Mouse (Mus musculus): ENCODE measurements around the gene Myh2. TPM values are rescaled to one million over a fixed set of nuclear protein-coding genes. Genes with fewer than 3 reads are reported as not detected.

The Myh2 gene
- polyA plus RNA-seq, 1 experiment from 2014 or later: 0.03 TPM

DNA sequence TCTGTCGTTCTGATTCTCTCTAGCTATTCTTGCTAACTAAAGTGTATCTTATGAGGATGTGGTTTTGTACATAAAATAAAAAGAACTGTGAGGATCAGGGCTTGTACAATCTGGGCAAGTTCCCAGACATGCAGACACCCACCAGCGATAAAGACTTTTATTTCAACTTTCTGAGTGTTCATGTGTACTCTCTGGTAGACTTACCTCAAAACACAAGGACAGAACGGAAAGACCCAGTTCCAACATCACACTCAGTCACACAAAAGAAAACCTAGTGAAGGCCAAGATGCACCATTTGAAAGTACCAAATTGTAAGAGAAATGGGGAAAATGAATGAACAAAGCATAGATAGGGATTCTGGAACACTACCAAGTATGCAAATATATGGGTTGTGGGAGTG lies 57.9 kb downstream of the Myh2 start:
- no peak overlapping the region for H3K27ac ChIP-seq (ENCODE audit: low read length)
- H3K9me3 ChIP-seq (replicated peaks; ENCODE audit: control insufficient read depth, low read length): no peaks in the 10 kb centered on the region
- H3K4me2 ChIP-seq (ENCODE audit: low read depth, low read length): no peak overlapping the region
- ATAC-seq (replicated peaks; ENCODE audit: extremely low read depth, insufficient read depth, low FRiP score): no peak
- H3K27me3 ChIP-seq (ENCODE audit: control insufficient read depth, insufficient read depth, low read length): no peaks in the 10 kb centered on the region
- H3K9ac ChIP-seq (ENCODE audit: low read length): no peak overlapping the region
- WGBS: 69% methylated on average over 3 of the region's 3 CpGs
- no peaks in the 10 kb centered on the region for H3K36me3 ChIP-seq (ENCODE audit: control insufficient read depth, insufficient read depth)
- no peaks in the 10 kb centered on the region for H3K4me1 ChIP-seq (ENCODE audit: control insufficient read depth, insufficient read depth, low read length)
- H3K4me3 ChIP-seq (ENCODE audit: low read length): no peak overlapping the region

DNA sequence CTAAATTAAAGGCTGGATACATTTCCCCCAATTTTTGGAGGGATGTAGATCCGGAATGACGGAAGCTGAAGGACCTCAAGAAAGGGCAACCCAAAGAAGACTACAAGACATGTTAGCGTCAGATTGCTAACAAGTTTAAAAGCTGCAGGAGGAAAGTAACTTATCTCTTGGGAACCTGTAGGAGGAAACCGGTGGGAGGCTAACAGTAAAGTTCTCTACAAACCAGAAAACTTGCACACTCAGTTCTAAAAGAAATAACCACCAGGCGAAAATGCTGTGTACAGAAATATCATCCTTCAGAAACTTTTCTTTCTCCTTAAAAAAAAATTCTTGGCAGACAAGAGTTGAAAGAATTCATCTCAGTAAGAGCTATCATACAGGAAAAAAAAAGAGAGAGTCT lies 58.3 kb downstream of the Myh2 start:
- no peak overlapping the region for H3K9ac ChIP-seq (ENCODE audit: low read length)
- H3K4me2 ChIP-seq (ENCODE audit: low read depth, low read length): no peak overlapping the region
- no peaks in the 10 kb centered on the region for H3K9me3 ChIP-seq (replicated peaks; ENCODE audit: control insufficient read depth, low read length)
- no peak for ATAC-seq (replicated peaks; ENCODE audit: extremely low read depth, insufficient read depth, low FRiP score)
- H3K4me1 ChIP-seq (ENCODE audit: control insufficient read depth, insufficient read depth, low read length): no peaks in the 10 kb centered on the region
- H3K27ac ChIP-seq (ENCODE audit: low read length): no peak overlapping the region
- H3K4me3 ChIP-seq (ENCODE audit: low read length): no peak overlapping the region
- H3K36me3 ChIP-seq (ENCODE audit: control insufficient read depth, insufficient read depth): no peaks in the 10 kb centered on the region
- 65% methylated on average over 5 of the region's 5 CpGs for WGBS
- no peaks in the 10 kb centered on the region for H3K27me3 ChIP-seq (ENCODE audit: control insufficient read depth, insufficient read depth, low read length)

DNA sequence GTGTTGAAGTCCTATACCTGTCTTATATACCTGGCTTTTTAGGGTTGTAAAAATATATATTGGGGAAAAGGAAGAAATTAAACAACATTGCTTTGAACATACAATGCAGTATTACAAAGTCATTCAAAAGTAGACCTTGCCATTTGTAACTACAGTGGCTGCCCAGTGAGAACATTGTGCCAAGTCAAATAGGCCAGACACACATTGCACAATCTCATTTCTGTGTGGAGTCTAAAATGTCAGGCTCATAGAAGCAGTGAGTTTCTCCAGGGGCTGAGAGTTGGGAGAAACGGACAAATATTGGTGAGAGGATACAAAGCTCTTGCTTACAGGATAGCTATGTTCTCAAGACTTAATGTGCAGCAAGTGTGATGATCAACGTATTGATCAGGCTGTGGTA lies 59.1 kb downstream of the Myh2 start:
- Histone ChIP-seq H3K9ac (ENCODE audit: low read length) (no peak overlapping the region), H3K27ac (ENCODE audit: low read length) (no peak overlapping the region), H3K9me3 (replicated peaks; ENCODE audit: control insufficient read depth, low read length) (no peaks in the 10 kb centered on the region), H3K36me3 (ENCODE audit: control insufficient read depth, insufficient read depth) (no peaks in the 10 kb centered on the region), H3K4me2 (ENCODE audit: low read depth, low read length) (no peak overlapping the region), H3K4me1 (ENCODE audit: control insufficient read depth, insufficient read depth, low read length) (no peaks in the 10 kb centered on the region), H3K4me3 (ENCODE audit: low read length) (no peak overlapping the region), H3K27me3 (ENCODE audit: control insufficient read depth, insufficient read depth, low read length) (no peaks in the 10 kb centered on the region)
- 72% methylated on average over 2 of the region's 2 CpGs for WGBS
- no peak for ATAC-seq (replicated peaks; ENCODE audit: extremely low read depth, insufficient read depth, low FRiP score)

DNA sequence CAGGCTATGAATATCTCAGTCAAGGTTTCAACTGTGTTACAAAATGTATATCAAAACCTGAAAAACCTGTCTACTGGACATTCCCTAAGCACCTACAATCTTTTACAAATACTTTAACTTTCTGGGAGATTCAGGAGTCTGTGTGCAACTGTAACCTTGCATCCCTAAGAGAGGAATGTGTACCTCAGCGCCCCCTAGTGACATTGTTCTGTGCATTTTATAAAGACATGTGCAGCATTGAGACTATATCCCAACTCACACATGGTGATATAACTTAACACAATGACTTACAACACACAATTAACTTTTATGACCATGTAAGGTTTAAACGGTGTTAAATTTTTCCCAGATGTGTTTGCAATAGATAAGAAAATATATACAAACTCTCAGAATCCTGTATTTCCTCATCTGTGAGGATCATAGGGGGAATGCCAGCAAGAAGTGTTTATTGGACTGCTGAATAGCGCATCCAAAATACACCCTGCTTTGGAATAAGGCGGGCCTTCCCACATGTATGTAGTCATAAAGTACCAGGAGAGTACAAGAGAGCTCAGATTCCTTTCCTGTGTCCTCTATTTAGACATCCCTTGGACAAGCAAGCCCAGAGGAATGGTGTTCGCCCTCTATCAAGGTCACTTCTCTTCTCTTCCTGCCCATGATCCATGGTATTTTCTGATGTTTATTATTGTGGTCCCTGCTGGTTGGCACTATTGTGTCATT lies 65.0 kb downstream of the Myh2 start:
- H3K9ac ChIP-seq (ENCODE audit: low read length): no peak overlapping the region
- 68% methylated on average over 5 of the region's 5 CpGs for WGBS
- H3K27ac ChIP-seq (ENCODE audit: low read length): no peak overlapping the region

DNA sequence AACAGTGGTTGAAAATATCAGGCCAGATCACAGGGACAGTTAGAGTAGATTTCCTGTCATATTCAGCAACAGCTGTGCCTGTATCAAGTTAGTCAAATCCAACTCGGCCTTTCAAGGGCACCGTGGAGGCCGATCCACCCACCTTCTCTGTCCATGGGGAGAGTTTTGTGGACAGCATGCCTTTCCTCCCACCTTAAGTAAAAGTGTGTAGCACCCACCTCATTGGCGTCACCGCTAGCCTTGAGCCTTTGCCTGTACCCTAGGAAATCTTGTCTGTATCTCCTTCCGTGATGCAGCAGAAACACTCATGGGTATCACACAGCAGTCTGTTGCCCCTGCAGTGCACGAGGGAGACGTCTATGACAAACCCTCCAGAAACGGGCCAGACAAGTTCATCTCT lies 66.0 kb downstream of the Myh2 start:
- H3K9me3 ChIP-seq (replicated peaks; ENCODE audit: control insufficient read depth, low read length): no peaks in the 10 kb centered on the region
- H3K4me2 ChIP-seq (ENCODE audit: low read depth, low read length): no peak overlapping the region
- WGBS: 82% methylated on average over 9 of the region's 9 CpGs
- no peak for ATAC-seq (replicated peaks; ENCODE audit: extremely low read depth, insufficient read depth, low FRiP score)
- H3K27ac ChIP-seq (ENCODE audit: low read length): no peak overlapping the region
- H3K4me1 ChIP-seq (ENCODE audit: control insufficient read depth, insufficient read depth, low read length): no peaks in the 10 kb centered on the region
- no peak overlapping the region for H3K9ac ChIP-seq (ENCODE audit: low read length)
- H3K27me3 ChIP-seq (ENCODE audit: control insufficient read depth, insufficient read depth, low read length): no peaks in the 10 kb centered on the region
- no peak overlapping the region for H3K4me3 ChIP-seq (ENCODE audit: low read length)
- H3K36me3 ChIP-seq (ENCODE audit: control insufficient read depth, insufficient read depth): no peaks in the 10 kb centered on the region

More for the DNA sequence above, 65.0 kb downstream of the Myh2 start:
- no peaks in the 10 kb centered on the region for H3K4me1 ChIP-seq (ENCODE audit: control insufficient read depth, insufficient read depth, low read length)
- ATAC-seq (replicated peaks; ENCODE audit: extremely low read depth, insufficient read depth, low FRiP score): no peak
- H3K27me3 ChIP-seq (ENCODE audit: control insufficient read depth, insufficient read depth, low read length): no peaks in the 10 kb centered on the region
- no peaks in the 10 kb centered on the region for H3K36me3 ChIP-seq (ENCODE audit: control insufficient read depth, insufficient read depth)
- H3K4me3 ChIP-seq (ENCODE audit: low read length): no peak overlapping the region
- no peaks in the 10 kb centered on the region for H3K9me3 ChIP-seq (replicated peaks; ENCODE audit: control insufficient read depth, low read length)
- no peak overlapping the region for H3K4me2 ChIP-seq (ENCODE audit: low read depth, low read length)

DNA sequence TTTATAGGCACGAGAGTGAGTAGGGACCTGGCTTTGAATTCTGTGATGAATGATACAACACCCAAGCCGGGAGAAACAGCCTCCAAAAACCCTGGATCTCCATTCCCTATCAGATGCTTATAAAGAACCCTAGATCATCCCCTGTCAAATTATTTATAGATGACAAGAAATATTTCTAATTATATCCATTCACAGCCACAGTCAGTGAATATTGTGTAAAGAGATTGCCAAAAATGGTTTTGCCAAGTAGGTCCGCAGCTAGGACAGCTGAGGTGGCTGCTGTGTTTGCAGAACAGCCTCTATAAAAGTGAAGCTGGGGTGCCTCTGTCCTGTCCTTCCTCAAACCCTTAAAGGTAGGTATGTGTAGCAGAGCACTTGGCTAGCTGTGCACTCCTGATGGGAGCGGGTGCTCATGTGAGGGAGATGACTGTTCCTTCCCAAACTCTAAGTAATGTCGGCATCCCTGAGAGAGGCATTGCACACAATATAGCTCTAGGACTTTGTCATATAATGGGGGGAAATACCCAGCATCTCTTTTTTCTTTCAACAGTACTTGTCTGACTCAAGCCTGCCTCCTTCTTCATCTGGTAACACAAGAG lies 66.8 kb downstream of the Myh2 start, which contains the start of gene Myh4:
TSS of gene Myh4 (plus strand) at position 549 of the 599 bp plus-strand sequence.
- no peak within 1 kb of the TSS for H3K4me3 ChIP-seq (ENCODE audit: low read length)
- no peaks in the 10 kb centered on the region for H3K9me3 ChIP-seq (replicated peaks; ENCODE audit: control insufficient read depth, low read length)
- no peaks in the 10 kb centered on the region for H3K4me1 ChIP-seq (ENCODE audit: control insufficient read depth, insufficient read depth, low read length)
- no peak for ATAC-seq (replicated peaks; ENCODE audit: extremely low read depth, insufficient read depth, low FRiP score)
- no peaks in the 10 kb centered on the region for H3K36me3 ChIP-seq (ENCODE audit: control insufficient read depth, insufficient read depth)
- no peak within 1 kb of the TSS for H3K9ac ChIP-seq (ENCODE audit: low read length)
- 78% methylated on average over 5 of the region's 5 CpGs for WGBS
- no peaks in the 10 kb centered on the region for H3K27me3 ChIP-seq (ENCODE audit: control insufficient read depth, insufficient read depth, low read length)
- no peak within 1 kb of the TSS for H3K4me2 ChIP-seq (ENCODE audit: low read depth, low read length)
- no peak within 1 kb of the TSS for H3K27ac ChIP-seq (ENCODE audit: low read length)

DNA sequence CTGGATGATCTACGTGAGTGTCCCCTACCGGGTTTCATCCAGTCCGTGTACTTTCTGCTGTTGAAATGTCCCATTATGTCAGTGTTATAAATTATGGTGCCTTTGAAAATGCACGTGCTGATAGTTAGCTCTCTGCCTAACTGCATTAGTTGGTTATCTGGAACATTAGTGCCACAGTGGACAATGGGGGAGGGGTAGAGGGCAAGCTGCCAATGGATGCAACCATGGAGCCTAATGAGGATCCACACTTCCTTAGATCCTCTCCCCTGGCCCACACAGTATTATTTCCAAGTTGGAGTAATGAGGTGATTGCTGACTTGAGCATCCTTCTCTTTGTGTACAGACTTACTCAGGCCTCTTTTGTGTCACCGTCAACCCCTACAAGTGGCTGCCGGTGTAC lies 70.2 kb downstream of the Myh2 start:
- Histone ChIP-seq H3K9me3 (replicated peaks; ENCODE audit: control insufficient read depth, low read length) (no peaks in the 10 kb centered on the region), H3K9ac (ENCODE audit: low read length) (no peak overlapping the region), H3K27me3 (ENCODE audit: control insufficient read depth, insufficient read depth, low read length) (no peaks in the 10 kb centered on the region), H3K4me1 (ENCODE audit: control insufficient read depth, insufficient read depth, low read length) (no peaks in the 10 kb centered on the region), H3K4me2 (ENCODE audit: low read depth, low read length) (no peak overlapping the region), H3K36me3 (ENCODE audit: control insufficient read depth, insufficient read depth) (no peaks in the 10 kb centered on the region), H3K27ac (ENCODE audit: low read length) (no peak overlapping the region), H3K4me3 (ENCODE audit: low read length) (no peak overlapping the region)
- ATAC-seq (replicated peaks; ENCODE audit: extremely low read depth, insufficient read depth, low FRiP score): no peak
- 70% methylated on average over 6 of the region's 6 CpGs for WGBS

Other genes with a start within 250 kb of the Myh2 start
- not detected in 2 replicates for gene Tmem238l, start 214.4 kb upstream of the Myh2 start, polyA plus RNA-seq (2015; fragmentation: Nextera tagmentation; extraction: Ambion mirVana)
- gene Tmem220, start 145.9 kb upstream of the Myh2 start, polyA plus RNA-seq (2015; fragmentation: Nextera tagmentation; extraction: Ambion mirVana): 1.1 and 1.5 TPM in 2 replicates
- gene Adprm, start 118.4 kb upstream of the Myh2 start, polyA plus RNA-seq (2015; fragmentation: Nextera tagmentation; extraction: Ambion mirVana): 19.9 and 22.8 TPM in 2 replicates
- gene Sco1, start 118.4 kb upstream of the Myh2 start, polyA plus RNA-seq (2015; fragmentation: Nextera tagmentation; extraction: Ambion mirVana): 18.6 and 18.8 TPM in 2 replicates
- 1.5 and 4.5 TPM in 2 replicates for gene Myh3, start 92.7 kb upstream of the Myh2 start, polyA plus RNA-seq (2015; fragmentation: Nextera tagmentation; extraction: Ambion mirVana)
- gene Myh1, start 29.0 kb downstream of the Myh2 start, polyA plus RNA-seq (2015; fragmentation: Nextera tagmentation; extraction: Ambion mirVana): 0.16 and 0.29 TPM in 2 replicates
- gene Myh4, start 67.0 kb downstream of the Myh2 start, polyA plus RNA-seq (2015; fragmentation: Nextera tagmentation; extraction: Ambion mirVana): not detected in 2 replicates
- 2.6 and 7.6 TPM in 2 replicates for gene Myh8, start 106.1 kb downstream of the Myh2 start, polyA plus RNA-seq (2015; fragmentation: Nextera tagmentation; extraction: Ambion mirVana)
- 0.22 and 0.60 TPM in 2 replicates for gene Myh13, start 150.6 kb downstream of the Myh2 start, polyA plus RNA-seq (2015; fragmentation: Nextera tagmentation; extraction: Ambion mirVana)